Mouse (Mus musculus) midbrain, embryonic 16.5 days (tissue): Measurements from ENCODE around the gene Fam219b. TPM values are rescaled to one million over a fixed set of nuclear protein-coding genes. Genes with fewer than 3 reads are reported as not detected.
A peak's percentile ranks its signal among the peaks of the same experiment; 100 is the strongest.

ENCODE experiments used
- ATAC-seq: fragments of 200-750 bp; cut with Nextera tagmentation; 2 replicates; pipeline ENCODE4 v1.8.0; 2017; ENCODE audit warnings: moderate TSS enrichment
- H3K27ac ChIP-seq: fragments of 300-500 bp; sonication (generic); 2 replicates; pipeline ENCODE4 v1.5.1; 2014; ENCODE audit warnings: mild to moderate bottlenecking, low read length, mixed read lengths
- H3K27me3 ChIP-seq: fragments of 300-500 bp; sonication (generic); 2 replicates; pipeline ENCODE4 v1.6.1; 2014; ENCODE audit warnings: low read depth, low read length, mixed read lengths; ENCODE audit not compliant: control insufficient read depth, insufficient read depth
- H3K36me3 ChIP-seq: fragments of 300-500 bp; sonication (generic); 2 replicates; pipeline ENCODE4 v1.6.1; 2014; ENCODE audit warnings: mild to moderate bottlenecking, low read length, moderate library complexity, mixed read lengths; ENCODE audit not compliant: control insufficient read depth, insufficient read depth
- H3K4me1 ChIP-seq: fragments of 300-500 bp; sonication (generic); 2 replicates; pipeline ENCODE4 v1.6.1; 2014; ENCODE audit warnings: mild to moderate bottlenecking, low read length, mixed read lengths; ENCODE audit not compliant: control insufficient read depth, insufficient read depth
- H3K4me2 ChIP-seq: fragments of 300-500 bp; sonication (generic); 2 replicates; pipeline ENCODE4 v1.6.1; 2014; ENCODE audit warnings: mild to moderate bottlenecking, low read length, mixed read lengths
- H3K4me3 ChIP-seq: fragments of 300-500 bp; sonication (generic); 2 replicates; pipeline ENCODE4 v1.5.1; 2014; ENCODE audit warnings: low read depth, mild to moderate bottlenecking, low read length, moderate library complexity, mixed read lengths
- H3K9ac ChIP-seq: fragments of 300-500 bp; sonication (generic); 2 replicates; pipeline ENCODE4 v1.6.1; 2014; ENCODE audit warnings: low read depth, low read length, mixed read lengths
- H3K9me3 ChIP-seq: fragments of 300-500 bp; sonication (generic); replicated peaks from 2 replicates; pipeline ENCODE4 v1.6.1; 2014; ENCODE audit warnings: mild to moderate bottlenecking, low read length, mixed read lengths; ENCODE audit not compliant: control insufficient read depth, poor library complexity, severe bottlenecking
- WGBS: fragments of 180-500 bp; shearing (Covaris S2); extraction: QIAGEN DNeasy Blood & Tissue Kit; methylation state at CpG from one replicate; pipeline ENCODE4 v1.1.7; 2014; 5-methylcytosine and 5-hydroxymethylcytosine counted together
- polyA plus RNA-seq: library from polyadenylated mRNA; unstranded; fragments of >200 nt; fragmentation: Nextera tagmentation; extraction: Ambion mirVana; gene quantifications from 2 replicates; pipeline ENCODE4 v1.2.1, GENCODE M21; 2015

Gene Fam219b
- polyA plus RNA-seq, 1 experiment from 2014 or later, result 23.2 TPM

DNA sequence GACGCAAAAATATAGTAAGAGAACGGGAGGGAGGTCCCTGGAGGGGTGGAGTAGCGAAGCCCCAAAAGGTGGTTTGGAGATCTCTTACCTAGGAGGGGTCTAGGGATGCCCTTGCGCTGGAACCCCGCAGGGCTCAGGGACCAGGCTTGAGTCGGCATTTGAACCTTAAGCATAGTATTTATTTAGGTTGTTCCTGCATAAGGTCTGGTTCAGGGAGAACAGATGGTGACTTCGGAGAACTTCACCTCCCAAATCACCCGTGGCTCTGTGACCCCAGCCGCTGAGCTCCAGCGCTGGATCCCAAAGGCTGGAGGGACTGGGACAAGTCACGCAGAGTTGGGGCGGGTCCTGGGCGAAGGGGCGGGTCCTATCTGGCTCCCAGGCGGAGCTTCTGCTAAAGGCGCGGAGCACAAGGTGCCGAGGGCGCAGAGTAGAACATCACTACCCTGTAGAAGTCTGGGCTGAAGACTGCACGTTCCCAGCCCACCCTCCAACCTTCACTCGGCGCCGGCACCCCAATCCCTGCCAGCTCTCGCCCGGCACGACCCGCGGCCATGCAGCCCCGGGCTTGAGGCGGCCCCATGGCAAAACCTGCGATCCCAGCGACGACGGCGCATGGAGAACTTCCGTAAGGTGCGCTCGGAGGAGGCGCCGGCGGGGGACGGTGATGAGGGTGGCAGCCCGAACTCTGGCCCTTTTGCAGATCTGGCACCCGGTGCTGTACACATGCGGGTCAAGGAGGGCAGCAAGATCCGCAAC is 33.5 kb upstream of the Fam219b start, which contains the start of gene Rpp25:
TSS of gene Rpp25 (plus strand) at position 405 of the 759 bp plus-strand sequence.
- H3K27ac ChIP-seq, result peak within 1 kb of the TSS; percentile 76

DNA sequence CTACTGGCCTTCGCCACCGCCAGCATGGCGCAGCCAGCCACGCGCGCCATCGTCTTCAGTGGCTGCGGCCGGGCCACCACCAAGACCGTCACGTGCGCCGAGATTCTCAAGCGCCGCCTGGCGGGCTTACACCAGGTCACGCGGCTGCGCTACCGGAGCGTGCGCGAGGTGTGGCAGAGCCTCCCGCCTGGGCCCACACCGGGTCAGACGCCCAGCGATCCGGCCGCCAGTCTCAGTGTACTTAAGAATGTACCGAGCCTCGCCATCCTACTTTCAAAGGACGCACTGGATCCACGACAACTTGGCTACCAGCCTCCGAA is 33.0 kb upstream of the Fam219b start:
- no peaks in the 10 kb centered on the region for H3K36me3 ChIP-seq
- ATAC-seq, result peak; percentile 61
- H3K4me1 ChIP-seq, result peaks cover 45% of the 10 kb centered on the region
- peak overlapping the region; percentile 48 for H3K4me3 ChIP-seq
- peak overlapping the region; percentile 89 for H3K4me2 ChIP-seq
- 1% methylated on average over 34 of the region's 34 CpGs for WGBS
- H3K27me3 ChIP-seq, result peaks cover 27% of the 10 kb centered on the region
- H3K9ac ChIP-seq, result peak overlapping the region; percentile 65
- H3K27ac ChIP-seq, result peak overlapping the region; percentile 65
- H3K9me3 ChIP-seq, result no peaks in the 10 kb centered on the region

More for the DNA sequence above, 33.5 kb upstream of the Fam219b start, which contains the start of gene Rpp25:
- peak within 1 kb of the TSS; percentile 65 for H3K9ac ChIP-seq
- peak; percentile 54 for ATAC-seq
- no peaks in the 10 kb centered on the region for H3K36me3 ChIP-seq
- H3K4me3 ChIP-seq, result peak within 1 kb of the TSS; percentile 48
- peaks cover 27% of the 10 kb centered on the region for H3K27me3 ChIP-seq
- no peaks in the 10 kb centered on the region for H3K9me3 ChIP-seq
- H3K4me2 ChIP-seq, result peak within 1 kb of the TSS; percentile 89
- under 1% methylated on average over 46 of the region's 46 CpGs for WGBS
- H3K4me1 ChIP-seq, result peaks cover 48% of the 10 kb centered on the region

GRCm38 (mm10) chr9:57504891-57505290 is 32.4 kb upstream of the Fam219b start:
- no peak for ATAC-seq
- Histone ChIP-seq H3K4me1 (peaks cover 45% of the 10 kb centered on the region), H3K27me3 (peaks cover 27% of the 10 kb centered on the region), H3K4me2 (peak overlapping the region; percentile 89), H3K9me3 (no peaks in the 10 kb centered on the region), H3K4me3 (peak overlapping the region; percentile 48), H3K27ac (peak overlapping the region; percentile 65), H3K9ac (peak overlapping the region; percentile 65; the same call in 1 of the 2 replicates), H3K36me3 (no peaks in the 10 kb centered on the region)
- 45% methylated on average over 10 of the region's 10 CpGs for WGBS

- Histone ChIP-seq H3K9me3 (no peaks in the 10 kb centered on the region), H3K4me3 (0 out of 2 replicates have a peak overlapping the region, but pooled peaks have one; percentile 6), H3K36me3 (no peaks in the 10 kb centered on the region), H3K9ac (no peak overlapping the region), H3K27me3 (peaks cover 23% of the 10 kb centered on the region), H3K4me1 (peaks cover 45% of the 10 kb centered on the region), H3K27ac (peak overlapping the region; percentile 65), H3K4me2 (peak overlapping the region; percentile 89)
- WGBS, result 6% methylated on average over 8 of the region's 8 CpGs
- peak; percentile 90 for ATAC-seq
Measured at GRCm38 (mm10) chr9:57505700-57506099, 31.6 kb upstream of the Fam219b start.

- WGBS, result 52% methylated on average over 2 of the region's 2 CpGs
- Histone ChIP-seq H3K4me2 (no peak overlapping the region), H3K36me3 (no peaks in the 10 kb centered on the region), H3K27ac (no peak overlapping the region), H3K4me3 (no peak overlapping the region), H3K27me3 (no peaks in the 10 kb centered on the region), H3K9ac (no peak overlapping the region), H3K4me1 (peaks cover 6% of the 10 kb centered on the region; the same call in 1 of the 2 replicates), H3K9me3 (no peaks in the 10 kb centered on the region)
- ATAC-seq, result no peak
Measured at GRCm38 (mm10) chr9:57510577-57510976, 26.8 kb upstream of the Fam219b start.

DNA sequence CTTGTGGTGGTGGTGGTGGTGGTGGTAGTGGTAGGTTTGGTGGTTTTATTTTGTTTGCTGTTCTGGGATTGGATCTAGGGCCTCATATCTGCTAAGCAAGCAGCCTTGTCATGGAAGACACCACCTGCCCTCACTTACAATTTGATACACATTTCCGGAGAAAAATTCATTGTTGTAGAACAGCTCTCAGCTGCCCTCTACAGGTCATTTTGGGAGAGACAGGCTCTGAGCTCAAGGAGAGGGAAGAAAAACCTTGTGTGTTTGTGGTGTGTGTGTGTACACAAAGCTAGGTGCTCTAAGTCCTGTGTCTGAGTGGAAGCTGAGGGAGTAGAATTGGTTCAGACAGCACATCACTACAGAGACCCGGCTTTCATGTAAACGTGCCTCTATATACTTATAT is 20.2 kb upstream of the Fam219b start:
- peak overlapping the region; percentile 63 for H3K27ac ChIP-seq
- no peak overlapping the region for H3K4me2 ChIP-seq
- H3K27me3 ChIP-seq, result no peaks in the 10 kb centered on the region
- ATAC-seq, result no peak
- no peaks in the 10 kb centered on the region for H3K36me3 ChIP-seq
- no peaks in the 10 kb centered on the region for H3K9me3 ChIP-seq
- H3K4me3 ChIP-seq, result no peak overlapping the region
- WGBS, result 5% methylated on average over 3 of the region's 3 CpGs
- H3K4me1 ChIP-seq, result peaks cover 7% of the 10 kb centered on the region
- no peak overlapping the region; the same call in 1 of the 2 replicates for H3K9ac ChIP-seq

DNA sequence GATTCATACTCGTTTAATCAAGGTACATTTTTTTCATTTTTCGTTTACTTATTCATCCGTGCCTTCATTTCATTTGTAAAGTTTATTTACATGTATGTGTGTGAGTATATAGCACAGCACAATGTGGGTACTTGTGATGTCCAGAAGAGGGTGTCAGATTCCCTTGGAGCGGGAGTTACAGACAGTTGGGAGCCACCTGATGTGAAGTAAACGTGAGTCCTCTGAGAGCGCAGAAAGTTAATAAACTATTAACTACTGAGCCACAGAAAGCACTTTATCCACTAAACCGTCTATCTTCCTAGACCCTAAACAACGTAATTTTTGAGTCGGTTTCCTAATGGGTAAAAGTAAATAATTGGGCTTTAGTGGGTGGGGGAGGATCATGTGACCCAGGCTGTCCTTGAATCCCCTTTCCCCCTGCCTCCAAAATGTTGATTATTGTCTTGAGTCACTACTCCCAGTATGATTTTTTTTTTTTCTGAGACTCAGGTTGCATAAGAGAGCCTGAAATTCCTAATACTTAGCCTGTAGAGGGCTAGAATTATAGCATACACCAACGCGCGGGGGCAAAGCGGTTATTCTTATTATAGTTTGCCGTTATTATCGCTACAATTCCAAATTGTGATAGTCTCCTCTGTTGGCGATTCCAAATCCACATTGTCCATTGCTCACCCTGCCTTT is 16.8 kb upstream of the Fam219b start:
- Histone ChIP-seq H3K9ac (peak overlapping the region; percentile 99), H3K4me3 (peak overlapping the region; percentile 96), H3K4me2 (peak overlapping the region; percentile 63), H3K4me1 (peaks cover 36% of the 10 kb centered on the region), H3K36me3 (no peaks in the 10 kb centered on the region), H3K27me3 (no peaks in the 10 kb centered on the region), H3K27ac (peak overlapping the region; percentile 93), H3K9me3 (no peaks in the 10 kb centered on the region)
- ATAC-seq, result peak; percentile 58
- 23% methylated on average over 16 of the region's 16 CpGs for WGBS

GRCm38 (mm10) chr9:57521056-57521911 is 16.0 kb upstream of the Fam219b start, which contains the start of gene Cox5a:
Gene Cox5a, plus strand, starts transcription at chr9:57521274.
- under 1% methylated on average over 85 of the region's 95 CpGs for WGBS
- H3K4me1 ChIP-seq, result peaks cover 41% of the 10 kb centered on the region
- H3K9ac ChIP-seq, result peak within 1 kb of the TSS; percentile 99
- no peaks in the 10 kb centered on the region for H3K36me3 ChIP-seq
- H3K27ac ChIP-seq, result peak within 1 kb of the TSS; percentile 93
- ATAC-seq, result peak; percentile 96
- H3K27me3 ChIP-seq, result no peaks in the 10 kb centered on the region
- H3K4me2 ChIP-seq, result peak within 1 kb of the TSS; percentile 66
- H3K4me3 ChIP-seq, result peak within 1 kb of the TSS; percentile 96
- no peaks in the 10 kb centered on the region for H3K9me3 ChIP-seq
